Mouse (Mus musculus): ENCODE measurements around the gene Tmem59. TPM values are rescaled to one million over a fixed set of nuclear protein-coding genes. Genes with fewer than 3 reads are reported as not detected.

Tmem59 gene
- polyA plus RNA-seq (2012; rRNA removed) = 523 and 724 TPM in 2 replicates

GRCm38 (mm10) chr4:107178182-107178829 is at the start of gene Tmem59:
Gene Tmem59, plus strand, starts transcription at chr4:107178399.

GRCm38 (mm10) chr4:107178830-107179490 is 761 bp downstream of the Tmem59 start, which contains the start of gene Tceanc2:
Gene Tceanc2, minus strand, starts transcription at chr4:107179116.

GRCm38 (mm10) chr4:107208880-107209279 is 30.7 kb downstream of the Tmem59 start, which contains the start of gene Ldlrad1:
Gene Ldlrad1, plus strand, starts transcription at chr4:107209180.

Other genes starting within 250 kb of the Tmem59 start
- 49.6 and 51.8 TPM in 2 replicates for gene Mrpl37, start 111.5 kb upstream of the Tmem59 start, polyA plus RNA-seq (2012; rRNA removed)
- gene Cyb5rl, start 111.4 kb upstream of the Tmem59 start, polyA plus RNA-seq (2012; rRNA removed) = 6.0 and 6.9 TPM in 2 replicates
- not detected in 2 replicates for gene Cdcp2, start 81.5 kb upstream of the Tmem59 start, polyA plus RNA-seq (2012; rRNA removed)
- gene Tceanc2, start 717 bp downstream of the Tmem59 start, polyA plus RNA-seq (2012; rRNA removed) = 6.9 and 7.2 TPM in 2 replicates
- 0.89 and 0.99 TPM in 2 replicates for gene Ldlrad1, start 30.8 kb downstream of the Tmem59 start, polyA plus RNA-seq (2012; rRNA removed)
- gene Lrrc42, start 75.1 kb downstream of the Tmem59 start, polyA plus RNA-seq (2012; rRNA removed) = 32.1 and 33.3 TPM in 2 replicates
- 3.6 and 5.5 TPM in 2 replicates for gene Hspb11, start 75.2 kb downstream of the Tmem59 start, polyA plus RNA-seq (2012; rRNA removed)
- gene Dio1, start 128.8 kb downstream of the Tmem59 start, polyA plus RNA-seq (2012; rRNA removed) = 42.5 and 54.8 TPM in 2 replicates
- gene Yipf1, start 136.0 kb downstream of the Tmem59 start, polyA plus RNA-seq (2012; rRNA removed) = 82.5 and 98.2 TPM in 2 replicates
- gene Ndc1, start 189.4 kb downstream of the Tmem59 start, polyA plus RNA-seq (2012; rRNA removed) = 10.0 and 11.5 TPM in 2 replicates

All from colon, adult 2 months (tissue).